Mouse (Mus musculus): ENCODE measurements at regions not wholly inside any gene's neighbourhood (a gene's known extent, or its start where the extent isn't known, plus 50 kb on each side); places are given as distances from the start of the nearest gene placed in this dataset.

- no peak for DNase-seq
Observed at GRCm38 (mm10) chr13:80502927-80503326, 380.3 kb upstream of the Arrdc3 start.

- DNase-seq: no peak
Observed at GRCm38 (mm10) chr13:80514171-80514981, 368.8 kb upstream of the Arrdc3 start.

- no peak for DNase-seq
Observed at GRCm38 (mm10) chr13:80514982-80515253, 368.3 kb upstream of the Arrdc3 start.

- no peak for DNase-seq
Observed at GRCm38 (mm10) chr13:80518836-80519235, 364.3 kb upstream of the Arrdc3 start.

GRCm38 (mm10) chr13:80519792-80520191, 363.4 kb upstream of the Arrdc3 start:
- peak; percentile 49 for DNase-seq

GRCm38 (mm10) chr13:80535755-80536350, 347.3 kb upstream of the Arrdc3 start:
- no peak for DNase-seq

GRCm38 (mm10) chr13:80544951-80545350, 338.2 kb upstream of the Arrdc3 start:
- DNase-seq: no peak

- peak; percentile 43 for DNase-seq
Observed at GRCm38 (mm10) chr13:80557156-80557555, 326.0 kb upstream of the Arrdc3 start.

Data from adrenal gland, postnatal 25 days (tissue).